Mouse (Mus musculus): ENCODE data around the gene Gxylt1. TPM values are rescaled to one million over a fixed set of nuclear protein-coding genes. Genes with fewer than 3 reads are reported as not detected.

Gene Gxylt1
- polyA plus RNA-seq, 1 experiment from 2014 or later, result 16.7 TPM

DNA sequence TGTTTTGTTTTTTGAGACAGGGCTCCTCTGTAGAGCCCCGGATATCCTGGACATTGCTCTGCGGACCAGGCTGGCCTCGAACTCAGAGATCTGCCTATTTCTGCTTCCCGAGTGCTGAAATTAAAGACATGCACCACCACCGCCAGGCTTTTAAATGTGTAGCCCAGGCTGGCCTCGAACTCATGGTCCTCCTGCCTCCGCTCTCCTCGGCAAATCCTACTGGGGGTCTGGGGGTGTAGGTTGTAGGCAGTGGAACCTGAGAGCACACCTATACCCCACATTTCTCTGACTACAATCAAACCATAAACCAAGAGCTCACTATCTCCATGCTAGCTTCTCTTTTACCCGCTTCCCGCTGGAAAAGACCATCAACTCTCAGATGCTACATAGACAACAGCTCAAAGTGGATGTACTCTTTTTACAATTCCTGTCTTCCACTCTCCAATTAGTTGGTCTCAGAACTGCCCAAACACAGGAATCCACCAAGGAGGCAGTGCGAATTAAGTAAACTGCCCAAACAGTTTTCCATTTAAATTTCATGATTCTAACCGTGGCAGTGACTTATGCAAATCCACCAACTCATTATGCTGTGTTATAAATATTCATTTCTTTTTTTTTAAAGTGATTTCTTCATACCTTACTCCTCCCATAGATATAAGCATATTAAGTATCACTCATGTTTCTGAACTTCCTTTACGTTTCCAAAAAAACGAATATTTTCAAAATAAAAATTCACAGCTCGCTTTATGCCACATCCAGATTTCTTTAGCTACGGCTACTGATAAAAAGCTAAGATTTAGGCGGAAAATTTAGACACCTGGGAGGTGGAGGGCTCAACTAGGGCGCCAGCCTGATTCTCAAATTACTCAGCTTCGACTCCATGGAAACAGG lies 946 bp downstream of the Gxylt1 start:
- Histone ChIP-seq H3K9ac (peak overlapping the region; percentile 89), H3K36me3 (0 out of 2 replicates have a peak, but pooled peaks cover 2% of the 10 kb centered on the region), H3K4me1 (peaks cover 29% of the 10 kb centered on the region), H3K9me3 (no peaks in the 10 kb centered on the region), H3K27ac (peak overlapping the region; percentile 94), H3K27me3 (no peaks in the 10 kb centered on the region), H3K4me2 (peak overlapping the region; percentile 91), H3K4me3 (peak overlapping the region; percentile 76)
- ATAC-seq (ENCODE audit: insufficient number of reproducible peaks, insufficient read depth, low FRiP score, low TSS enrichment, low read depth), result no peak
- WGBS, result 41% methylated on average over 19 of the region's 19 CpGs

DNA sequence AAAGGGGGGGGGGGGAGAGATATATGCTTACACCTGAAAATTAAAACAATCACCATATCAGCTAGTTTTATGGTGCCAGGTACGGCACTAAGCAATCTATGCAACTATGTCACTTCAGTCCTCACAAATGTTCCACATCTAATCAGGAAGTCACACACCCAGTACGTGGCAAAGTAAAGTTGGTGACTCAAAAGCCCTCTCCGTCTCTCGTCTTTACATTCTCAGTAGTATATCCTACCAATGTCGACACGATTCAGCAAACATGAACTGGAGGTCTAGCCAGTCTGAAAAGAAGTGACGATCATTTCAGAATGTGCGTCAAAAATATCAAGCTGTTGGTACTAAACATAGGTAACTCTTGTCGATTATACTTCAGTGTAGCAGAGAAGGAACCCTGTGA lies 2.0 kb downstream of the Gxylt1 start:
- no peak for ATAC-seq (ENCODE audit: insufficient number of reproducible peaks, insufficient read depth, low FRiP score, low TSS enrichment, low read depth)
- H3K9me3 ChIP-seq, result no peaks in the 10 kb centered on the region
- no peak overlapping the region for H3K4me3 ChIP-seq
- no peak overlapping the region for H3K9ac ChIP-seq
- H3K4me1 ChIP-seq, result peaks cover 29% of the 10 kb centered on the region
- peak overlapping the region; percentile 91 for H3K4me2 ChIP-seq
- no peaks in the 10 kb centered on the region for H3K27me3 ChIP-seq
- H3K27ac ChIP-seq, result no peak overlapping the region
- WGBS, result 90% methylated on average over 9 of the region's 9 CpGs
- no peaks in the 10 kb centered on the region for H3K36me3 ChIP-seq

DNA sequence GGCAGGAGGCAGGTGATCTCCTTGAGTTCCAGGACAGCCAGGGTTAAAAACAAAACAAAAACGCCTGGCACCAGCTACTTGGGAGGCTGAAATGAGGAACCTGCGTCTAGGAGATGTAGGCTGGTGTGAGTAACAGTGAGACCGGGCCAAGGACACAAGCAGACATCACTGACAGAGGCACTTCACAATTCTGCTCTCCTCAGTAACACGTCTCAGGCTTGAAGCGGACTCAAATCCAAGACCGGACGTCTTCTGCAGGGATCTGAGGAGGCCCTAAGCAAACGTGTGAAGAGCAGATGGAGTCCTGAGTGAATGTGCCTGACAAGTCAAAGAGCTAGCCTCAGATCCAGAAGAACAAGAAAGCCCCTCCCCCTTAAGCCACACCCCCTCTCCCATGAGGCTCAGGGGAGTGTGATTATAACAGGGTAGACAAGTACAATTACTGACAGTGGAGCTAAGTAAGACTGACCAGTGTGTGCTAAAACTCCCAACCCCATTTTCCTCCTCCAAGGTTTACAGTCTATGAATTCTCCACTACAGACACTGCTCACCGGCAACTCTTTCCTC lies 4.6 kb downstream of the Gxylt1 start:
- Histone ChIP-seq H3K36me3 (no peaks in the 10 kb centered on the region), H3K9ac (no peak overlapping the region), H3K4me3 (no peak overlapping the region), H3K4me1 (peaks cover 25% of the 10 kb centered on the region), H3K9me3 (no peaks in the 10 kb centered on the region), H3K4me2 (no peak overlapping the region), H3K27ac (no peak overlapping the region), H3K27me3 (no peaks in the 10 kb centered on the region)
- WGBS, result 80% methylated on average over 9 of the region's 9 CpGs
- no peak for ATAC-seq (ENCODE audit: insufficient number of reproducible peaks, insufficient read depth, low FRiP score, low TSS enrichment, low read depth)

DNA sequence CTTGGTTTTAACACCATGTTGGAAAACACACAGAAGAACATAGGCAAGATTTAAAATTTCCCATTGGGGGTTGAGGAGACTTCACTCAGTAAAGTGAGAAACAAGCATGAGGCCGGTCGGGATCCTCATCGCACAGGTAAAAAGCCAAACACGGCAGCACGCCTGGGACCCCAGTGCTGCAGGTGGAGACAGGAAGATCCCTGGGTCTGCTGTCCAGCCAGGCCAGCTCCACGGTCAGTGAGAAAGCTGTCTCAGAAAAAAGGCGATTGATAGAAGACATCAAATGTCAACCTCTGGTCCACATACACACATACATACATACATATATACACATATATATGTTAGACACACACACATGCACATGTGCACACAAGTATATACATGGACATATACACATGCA lies 5.4 kb downstream of the Gxylt1 start:
- H3K27me3 ChIP-seq, result no peaks in the 10 kb centered on the region
- H3K4me3 ChIP-seq, result no peak overlapping the region
- ATAC-seq (ENCODE audit: insufficient number of reproducible peaks, insufficient read depth, low FRiP score, low TSS enrichment, low read depth), result no peak
- no peak overlapping the region for H3K4me2 ChIP-seq
- H3K9ac ChIP-seq, result no peak overlapping the region
- no peaks in the 10 kb centered on the region for H3K36me3 ChIP-seq
- WGBS, result 93% methylated on average over 7 of the region's 7 CpGs
- H3K4me1 ChIP-seq, result peaks cover 25% of the 10 kb centered on the region
- H3K9me3 ChIP-seq, result no peaks in the 10 kb centered on the region
- H3K27ac ChIP-seq, result no peak overlapping the region

DNA sequence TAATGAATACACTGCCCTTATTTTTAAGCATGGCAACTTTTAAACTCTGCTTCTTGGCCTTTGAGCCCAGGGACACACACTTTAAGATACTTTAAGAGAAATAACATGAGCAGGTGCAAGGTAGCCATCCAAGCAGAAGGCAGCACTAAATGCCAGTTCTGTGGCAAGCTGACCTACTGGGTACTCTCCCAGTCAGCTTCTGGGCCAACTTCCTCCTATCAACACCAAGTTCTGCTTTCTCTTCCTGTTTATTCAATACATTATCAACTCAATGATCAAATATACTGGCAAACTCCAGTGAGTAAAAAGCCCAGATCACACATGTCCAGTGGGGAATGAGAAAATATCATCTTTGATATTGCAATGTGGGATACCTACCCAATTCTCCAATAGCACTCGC lies 7.0 kb downstream of the Gxylt1 start:
- 98% methylated on average over 1 of the region's 1 CpGs for WGBS
- Histone ChIP-seq H3K9me3 (no peaks in the 10 kb centered on the region), H3K36me3 (no peaks in the 10 kb centered on the region), H3K4me2 (no peak overlapping the region), H3K27ac (no peak overlapping the region), H3K27me3 (no peaks in the 10 kb centered on the region), H3K4me1 (peaks cover 15% of the 10 kb centered on the region), H3K4me3 (no peak overlapping the region), H3K9ac (no peak overlapping the region)
- ATAC-seq (ENCODE audit: insufficient number of reproducible peaks, insufficient read depth, low FRiP score, low TSS enrichment, low read depth), result no peak

DNA sequence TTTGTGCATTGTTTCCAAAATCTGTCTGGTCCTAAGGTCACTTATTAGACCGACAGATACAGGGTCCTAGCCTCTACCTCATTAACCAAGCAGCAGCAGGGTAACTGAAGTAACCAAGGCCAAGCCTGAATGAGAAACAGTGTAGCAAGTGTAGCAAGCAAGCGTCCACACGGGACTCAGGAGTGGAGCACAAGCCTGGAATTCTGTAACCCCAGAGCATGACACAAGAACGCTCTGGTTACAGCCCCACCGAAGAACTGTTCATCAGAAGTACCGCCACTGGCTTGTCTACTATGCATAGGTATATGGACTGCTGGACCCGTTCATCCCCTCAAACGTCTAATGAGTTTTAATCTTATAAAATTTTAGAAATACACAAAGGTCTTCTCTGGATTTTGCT lies 7.5 kb downstream of the Gxylt1 start:
- H3K36me3 ChIP-seq, result no peaks in the 10 kb centered on the region
- H3K4me2 ChIP-seq, result no peak overlapping the region
- 63% methylated on average over 8 of the region's 8 CpGs for WGBS

DNA sequence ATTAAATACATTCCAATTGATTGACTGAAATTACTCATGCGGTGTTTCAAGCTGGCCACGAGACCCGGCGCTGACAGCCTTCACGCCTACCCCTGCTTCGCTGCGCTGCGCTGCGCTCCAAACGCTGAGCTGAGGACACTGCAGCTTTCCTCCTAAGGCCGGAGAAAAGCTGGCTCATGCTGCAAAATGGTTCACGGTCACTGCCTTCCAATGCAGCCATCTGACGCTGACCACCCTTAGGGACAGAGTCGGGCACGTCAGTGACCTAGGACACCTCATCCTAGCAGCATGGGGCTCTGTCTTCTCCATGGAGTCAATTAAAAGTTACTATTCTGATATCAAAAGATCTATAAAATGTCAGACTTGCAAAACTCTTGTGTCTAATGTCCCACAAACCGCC lies 8.6 kb downstream of the Gxylt1 start:
- Histone ChIP-seq H3K4me2 (no peak overlapping the region), H3K4me3 (no peak overlapping the region), H3K4me1 (peaks cover 10% of the 10 kb centered on the region), H3K27me3 (no peaks in the 10 kb centered on the region), H3K36me3 (peaks cover 3% of the 10 kb centered on the region), H3K27ac (no peak overlapping the region), H3K9ac (no peak overlapping the region), H3K9me3 (no peaks in the 10 kb centered on the region)
- ATAC-seq (ENCODE audit: insufficient number of reproducible peaks, insufficient read depth, low FRiP score, low TSS enrichment, low read depth), result no peak
- WGBS, result 77% methylated on average over 16 of the region's 16 CpGs

More for the DNA sequence above, 7.5 kb downstream of the Gxylt1 start:
- Histone ChIP-seq H3K4me1 (peaks cover 11% of the 10 kb centered on the region), H3K9me3 (no peaks in the 10 kb centered on the region), H3K27ac (no peak overlapping the region), H3K4me3 (no peak overlapping the region), H3K9ac (no peak overlapping the region), H3K27me3 (no peaks in the 10 kb centered on the region)
- no peak for ATAC-seq (ENCODE audit: insufficient number of reproducible peaks, insufficient read depth, low FRiP score, low TSS enrichment, low read depth)

DNA sequence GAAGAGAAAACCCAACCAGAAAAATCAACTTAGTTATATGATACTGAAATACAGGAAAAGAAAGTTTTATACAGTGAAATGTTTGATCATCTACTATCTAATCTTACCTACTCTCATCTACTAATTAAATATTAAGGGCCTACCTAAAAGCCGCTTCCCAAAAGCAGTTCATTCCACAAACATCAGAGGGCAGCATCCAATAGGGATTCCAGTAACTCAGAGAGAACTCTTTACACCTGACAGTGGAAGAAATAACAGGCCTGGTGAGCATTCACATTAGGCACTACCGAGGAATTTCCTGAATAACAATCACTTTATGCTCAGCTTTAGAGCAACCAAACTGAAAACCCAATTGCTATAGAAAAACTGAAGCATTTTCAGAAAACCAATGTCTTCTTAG lies 9.3 kb downstream of the Gxylt1 start:
- 59% methylated on average over 2 of the region's 2 CpGs for WGBS
- peaks cover 10% of the 10 kb centered on the region for H3K4me1 ChIP-seq
- H3K9me3 ChIP-seq, result no peaks in the 10 kb centered on the region
- H3K36me3 ChIP-seq, result peaks cover 8% of the 10 kb centered on the region
- no peak overlapping the region for H3K4me3 ChIP-seq
- H3K27ac ChIP-seq, result no peak overlapping the region
- H3K27me3 ChIP-seq, result no peaks in the 10 kb centered on the region
- no peak overlapping the region for H3K4me2 ChIP-seq
- no peak overlapping the region for H3K9ac ChIP-seq
- no peak for ATAC-seq (ENCODE audit: insufficient number of reproducible peaks, insufficient read depth, low FRiP score, low TSS enrichment, low read depth)

DNA sequence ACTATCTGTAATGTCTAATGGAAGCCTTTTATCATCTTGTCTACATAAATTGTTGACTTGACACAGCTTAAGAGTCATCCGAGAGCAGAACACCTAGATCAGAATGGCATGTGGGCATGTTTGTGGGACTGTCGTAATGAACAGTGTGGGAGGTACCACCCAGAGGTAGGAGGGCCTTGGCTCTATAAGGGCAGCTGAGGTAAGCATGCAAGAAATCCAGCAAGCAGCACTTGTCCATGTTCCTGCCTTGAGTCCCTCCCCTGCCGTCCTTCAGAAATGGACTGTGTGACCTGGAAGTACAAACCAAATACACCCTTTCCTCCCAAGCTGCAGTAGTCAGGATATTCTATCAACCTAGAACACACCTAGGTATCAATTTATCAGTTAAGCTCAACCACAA lies 9.7 kb downstream of the Gxylt1 start:
- 76% methylated on average over 3 of the region's 3 CpGs for WGBS
- Histone ChIP-seq H3K9me3 (no peaks in the 10 kb centered on the region), H3K4me2 (no peak overlapping the region), H3K4me3 (no peak overlapping the region), H3K27me3 (no peaks in the 10 kb centered on the region), H3K36me3 (peaks cover 8% of the 10 kb centered on the region), H3K9ac (no peak overlapping the region), H3K27ac (no peak overlapping the region), H3K4me1 (peaks cover 10% of the 10 kb centered on the region)
- ATAC-seq (ENCODE audit: insufficient number of reproducible peaks, insufficient read depth, low FRiP score, low TSS enrichment, low read depth), result no peak

DNA sequence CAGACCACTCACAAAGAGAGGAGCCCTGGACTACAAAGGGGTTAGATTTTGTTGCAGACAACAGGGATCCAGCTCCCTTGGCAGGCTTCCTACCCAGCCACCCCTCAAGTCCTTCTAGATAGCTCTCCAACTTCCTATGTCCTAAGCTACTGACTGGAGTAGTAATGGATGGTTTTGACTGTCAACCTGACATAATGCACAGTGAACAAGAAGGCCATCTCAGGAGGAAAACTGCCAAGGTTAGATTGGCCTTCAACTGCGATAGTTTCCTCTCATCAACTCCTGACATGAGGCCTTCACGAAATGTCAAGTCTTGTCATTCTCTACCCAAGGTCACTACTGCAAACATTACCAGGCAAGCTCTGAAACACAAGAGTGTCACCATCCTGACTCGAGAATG lies 10.8 kb downstream of the Gxylt1 start:
- Histone ChIP-seq H3K27me3 (no peaks in the 10 kb centered on the region), H3K4me1 (peaks cover 10% of the 10 kb centered on the region), H3K36me3 (peaks cover 13% of the 10 kb centered on the region), H3K4me3 (no peak overlapping the region), H3K9ac (no peak overlapping the region), H3K9me3 (no peaks in the 10 kb centered on the region), H3K4me2 (no peak overlapping the region), H3K27ac (no peak overlapping the region)
- WGBS, result 92% methylated on average over 3 of the region's 3 CpGs
- no peak for ATAC-seq (ENCODE audit: insufficient number of reproducible peaks, insufficient read depth, low FRiP score, low TSS enrichment, low read depth)

DNA sequence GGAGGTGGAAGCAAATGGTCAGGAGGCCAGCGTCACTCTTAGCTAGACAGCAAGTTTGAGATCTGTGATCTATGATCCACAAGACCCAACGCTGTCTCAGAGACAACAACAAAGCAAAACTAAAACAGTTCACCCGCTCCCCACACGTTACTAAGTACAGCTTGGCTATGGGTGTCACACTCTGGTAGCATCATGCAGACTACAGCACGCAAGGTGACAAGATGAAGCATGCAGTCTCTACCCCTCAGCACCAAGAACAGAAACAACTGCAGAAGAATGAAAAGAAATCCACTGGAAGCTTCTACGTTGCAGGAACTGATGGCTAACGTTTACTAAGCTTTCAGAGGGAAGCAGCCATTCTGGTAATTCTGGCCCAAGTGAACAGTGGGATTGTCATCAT lies 11.4 kb downstream of the Gxylt1 start:
- Histone ChIP-seq H3K27ac (no peak overlapping the region), H3K4me2 (no peak overlapping the region), H3K4me3 (no peak overlapping the region), H3K36me3 (peaks cover 15% of the 10 kb centered on the region), H3K4me1 (peaks cover 10% of the 10 kb centered on the region), H3K9me3 (no peaks in the 10 kb centered on the region), H3K27me3 (no peaks in the 10 kb centered on the region), H3K9ac (no peak overlapping the region)
- ATAC-seq (ENCODE audit: insufficient number of reproducible peaks, insufficient read depth, low FRiP score, low TSS enrichment, low read depth), result no peak
- 84% methylated on average over 7 of the region's 7 CpGs for WGBS

DNA sequence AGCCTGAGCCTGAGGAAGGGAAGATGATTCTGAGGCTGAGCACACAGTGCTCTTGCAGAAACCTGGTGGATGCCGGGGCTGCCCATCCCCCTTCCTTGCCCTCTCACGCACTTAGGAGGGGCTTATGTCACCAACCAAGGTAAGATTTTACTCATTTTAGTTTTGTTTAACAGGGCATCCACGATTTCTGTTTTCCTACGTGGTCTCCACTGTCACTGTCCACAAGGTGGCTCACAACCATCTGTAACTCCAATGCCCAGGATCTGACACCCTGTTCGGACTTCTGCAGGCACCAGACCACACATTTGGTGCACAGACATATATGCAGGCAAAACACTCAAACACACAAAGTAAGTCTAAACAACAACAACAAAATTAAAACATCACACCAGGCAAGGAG lies 12.2 kb downstream of the Gxylt1 start:
- Histone ChIP-seq H3K27ac (no peak overlapping the region), H3K9ac (no peak overlapping the region), H3K27me3 (no peaks in the 10 kb centered on the region), H3K9me3 (no peaks in the 10 kb centered on the region), H3K36me3 (peaks cover 23% of the 10 kb centered on the region), H3K4me2 (no peak overlapping the region), H3K4me3 (no peak overlapping the region), H3K4me1 (peaks cover 10% of the 10 kb centered on the region)
- no peak for ATAC-seq (ENCODE audit: insufficient number of reproducible peaks, insufficient read depth, low FRiP score, low TSS enrichment, low read depth)
- 57% methylated on average over 5 of the region's 5 CpGs for WGBS

All from embryonic facial prominence, embryonic 13.5 days (tissue).